Comparison of ENCODE assay signal across 11 mouse cellular contexts in genomic region chr2:30901646-30902160, GRCm38 (mm10). TPM values are rescaled to one million over a fixed set of nuclear protein-coding genes. Genes with fewer than 3 reads are reported as not detected.
A peak's percentile ranks its signal among the peaks of the same experiment; 100 is the strongest.
DNase-seq lines count a peak whose midpoint lies in the region; ATAC-seq and TF ChIP-seq lines count a peak whose summit lies in the region.
"Had no signal": no experiment of that assay in that cellular context is flagged by ENCODE, and none has a peak within 500 bp of the region (broad histone marks: within the 10 kb centered on the region; RNA-seq: fewer than 3 reads in every experiment).

No protein-coding gene starts in this region.

- H3K9me3 ChIP-seq in kidney, embryonic 14.5 days (ENCODE audit: control insufficient read depth, low read length): no peaks in the 10 kb centered on the region
- no peaks in the 10 kb centered on the region for H3K9me3 ChIP-seq in hindbrain, postnatal 0 days (ENCODE audit: low read length)
- H3K9me3 ChIP-seq: G1E had no signal

- WGBS in kidney, embryonic 14.5 days: 59% methylated on average over 6 of the region's 6 CpGs
- 66% methylated on average over 6 of the region's 6 CpGs for WGBS in hindbrain, postnatal 0 days

- H3K27ac ChIP-seq in kidney, embryonic 14.5 days (ENCODE audit: low read depth, low read length): no peak overlapping the region
- H3K27ac ChIP-seq in brown adipose tissue, adult 24 weeks (replicated peaks; ENCODE audit: low read depth, low read length): no peak overlapping the region
- H3K27ac ChIP-seq in hindbrain, postnatal 0 days: no peak overlapping the region

- H3K4me3 ChIP-seq in kidney, embryonic 14.5 days (ENCODE audit: low read length): no peak overlapping the region
- peak overlapping the region; percentile 45; the same call in 1 of the 2 replicates for H3K4me3 ChIP-seq in brown adipose tissue, adult 24 weeks (ENCODE audit: insufficient read depth, low read depth, low read length)
- no peak overlapping the region for H3K4me3 ChIP-seq in hindbrain, postnatal 0 days (ENCODE audit: low read length)

- ATAC-seq in kidney, embryonic 14.5 days (ENCODE audit: low FRiP score, low TSS enrichment): no peak
- no peak for ATAC-seq in hindbrain, postnatal 0 days
- ATAC-seq in megakaryocyte, adult 5-6 weeks (ENCODE audit: poor library complexity, severe bottlenecking): no peak
- no peak for ATAC-seq in erythroid progenitor cell, adult 5-6 weeks (replicated peaks; ENCODE audit: low FRiP score, poor library complexity, severe bottlenecking)

- no peak for TF ChIP-seq CTCF in hindbrain, postnatal 0 days (IDR thresholded peaks at IDR 0.05; ENCODE audit: low read depth)

- H3K36me3 ChIP-seq in kidney, embryonic 14.5 days (ENCODE audit: control insufficient read depth, insufficient read depth, low read length): no peaks in the 10 kb centered on the region
- H3K36me3 ChIP-seq in hindbrain, postnatal 0 days (ENCODE audit: insufficient read depth, low read length): no peaks in the 10 kb centered on the region
- H3K36me3 ChIP-seq: G1E had no signal

- peaks cover 20% of the 10 kb centered on the region for H3K4me1 ChIP-seq in kidney, embryonic 14.5 days (ENCODE audit: control insufficient read depth, insufficient read depth, low read length)
- peaks cover 5% of the 10 kb centered on the region for H3K4me1 ChIP-seq in brown adipose tissue, adult 24 weeks (ENCODE audit: control insufficient read depth, insufficient read depth, insufficient read length, low read length)
- peaks cover 6% of the 10 kb centered on the region; the same call in 1 of the 2 replicates for H3K4me1 ChIP-seq in hindbrain, postnatal 0 days (ENCODE audit: insufficient read depth, low read length)

- no peaks in the 10 kb centered on the region for H3K27me3 ChIP-seq in kidney, embryonic 14.5 days (ENCODE audit: control insufficient read depth, insufficient read depth, low read length)
- no peaks in the 10 kb centered on the region for H3K27me3 ChIP-seq in hindbrain, postnatal 0 days (ENCODE audit: insufficient read depth, low read length)

- peak overlapping the region; percentile 53 for H3K4me2 ChIP-seq in kidney, embryonic 14.5 days (replicated peaks; ENCODE audit: low read depth, low read length)
- H3K4me2 ChIP-seq in hindbrain, postnatal 0 days (ENCODE audit: low read depth, low read length): peak overlapping the region; percentile 66; the same call in 1 of the 2 replicates

- no peak overlapping the region for H3K9ac ChIP-seq in kidney, embryonic 14.5 days (ENCODE audit: low read depth, low read length)
- H3K9ac ChIP-seq in hindbrain, postnatal 0 days (replicated peaks; ENCODE audit: low read length): no peak overlapping the region

- DNase-seq in kidney, postnatal 25 days: no peak
- DNase-seq in hindbrain, postnatal 0 days (ENCODE audit: low spot score): no peak
- peak; percentile 70 for DNase-seq in lung, postnatal 36 days
- DNase-seq: liver; thymus, postnatal 4 days had no signal

RNA-seq across cellular contexts. Expression of gene Ptges, which starts 28.0 kb away (rescaled TPM):
- polyA plus RNA-seq in kidney, embryonic 14.5 days (2014; fragmentation: Nextera tagmentation; extraction: Ambion mirVana): 6.1 and 7.2 TPM in 2 replicates
- 15.6 and 20.6 TPM in 2 replicates for polyA plus RNA-seq in brown adipose tissue, adult 24 weeks (2012; ENCODE audit: insufficient read depth, insufficient read length, missing spikeins)
- 3.6 and 13.3 TPM in 2 replicates for total RNA-seq in hindbrain, postnatal 0 days (2014; rRNA removed)
- polyA plus RNA-seq in hindbrain, postnatal 0 days (2015; fragmentation: Nextera tagmentation; extraction: Ambion mirVana): 8.4 and 9.0 TPM in 2 replicates
- total RNA-seq in megakaryocyte, adult 5-6 weeks (2015): 0.67 and 2.6 TPM in 2 replicates
- 0.77 and 3.9 TPM in 2 replicates for total RNA-seq in megakaryocyte, adult 5-6 weeks (2017)
- not detected in 2 replicates for total RNA-seq in erythroid progenitor cell, adult 5-6 weeks (2015; ENCODE audit: low replicate concordance)
- 0.77 and 12.5 TPM in 2 replicates for total RNA-seq in erythroid progenitor cell, adult 5-6 weeks (2017; ENCODE audit: low replicate concordance)
- total RNA-seq: common myeloid progenitor, adult 5-6 weeks had no signal
- polyA plus RNA-seq: G1E had no signal

RNA-seq across cellular contexts. Expression of gene Tor1b, which starts 51.1 kb away (rescaled TPM):
- polyA plus RNA-seq in kidney, embryonic 14.5 days (2014; fragmentation: Nextera tagmentation; extraction: Ambion mirVana): 31.0 and 39.3 TPM in 2 replicates
- 13.7 and 14.0 TPM in 2 replicates for polyA plus RNA-seq in brown adipose tissue, adult 24 weeks (2012; ENCODE audit: insufficient read depth, insufficient read length, missing spikeins)
- 22.9 and 25.4 TPM in 2 replicates for total RNA-seq in hindbrain, postnatal 0 days (2014; rRNA removed)
- polyA plus RNA-seq in hindbrain, postnatal 0 days (2015; fragmentation: Nextera tagmentation; extraction: Ambion mirVana): 18.7 and 20.4 TPM in 2 replicates
- 28.1 and 32.7 TPM in 2 replicates for total RNA-seq in megakaryocyte, adult 5-6 weeks (2015)
- 40.3 and 42.6 TPM in 2 replicates for total RNA-seq in megakaryocyte, adult 5-6 weeks (2017)
- total RNA-seq in erythroid progenitor cell, adult 5-6 weeks (2015; ENCODE audit: low replicate concordance): 18.0 TPM in 2 replicates
- total RNA-seq in erythroid progenitor cell, adult 5-6 weeks (2017; ENCODE audit: low replicate concordance): 17.2 and 25.7 TPM in 2 replicates
